Mouse (Mus musculus) liver, postnatal 0 days (tissue): ENCODE data around the gene Gm11037.

Experiments used
- CTCF ChIP-seq: sonication (generic); IDR thresholded peaks from 2 replicates; pipeline ENCODE4 v1.5.1; 2016; ENCODE audit warnings: antibody characterized with exemption, low read depth
- EP300 ChIP-seq: IDR thresholded peaks from 2 replicates; pipeline ENCODE4 v1.6.1; 2016; ENCODE audit warnings: antibody characterized with exemption, low read depth, mild to moderate bottlenecking

- no peak for TF ChIP-seq EP300
- no peak for TF ChIP-seq CTCF
These were observed 30.6 kb downstream of the Gm11037 start for GRCm38 (mm10) chr2:131163924-131164323.
